Mouse (Mus musculus): ENCODE data around the gene Siah1a.

Gene Siah1a

DNA sequence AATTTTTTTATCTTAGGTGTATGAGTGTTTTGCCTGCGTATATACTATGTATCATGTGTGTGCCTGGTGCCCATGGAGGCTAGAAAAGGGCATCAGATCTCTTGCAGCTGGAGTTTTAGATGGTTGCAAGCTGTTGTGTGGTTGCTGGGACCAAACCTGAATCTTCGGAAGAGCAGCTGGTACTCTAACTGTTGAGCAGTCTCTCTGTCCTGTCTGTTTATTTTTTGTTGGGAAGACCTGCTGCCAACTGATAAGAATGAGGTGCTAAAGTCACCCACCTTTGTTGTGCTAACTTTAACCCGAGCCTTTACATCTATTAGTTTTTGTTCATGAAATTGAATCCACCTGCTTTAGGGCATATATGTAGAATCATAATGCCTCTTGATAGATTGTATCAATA lies 43.3 kb downstream of the Siah1a start:
- DNase-seq = peak; percentile 31

DNA sequence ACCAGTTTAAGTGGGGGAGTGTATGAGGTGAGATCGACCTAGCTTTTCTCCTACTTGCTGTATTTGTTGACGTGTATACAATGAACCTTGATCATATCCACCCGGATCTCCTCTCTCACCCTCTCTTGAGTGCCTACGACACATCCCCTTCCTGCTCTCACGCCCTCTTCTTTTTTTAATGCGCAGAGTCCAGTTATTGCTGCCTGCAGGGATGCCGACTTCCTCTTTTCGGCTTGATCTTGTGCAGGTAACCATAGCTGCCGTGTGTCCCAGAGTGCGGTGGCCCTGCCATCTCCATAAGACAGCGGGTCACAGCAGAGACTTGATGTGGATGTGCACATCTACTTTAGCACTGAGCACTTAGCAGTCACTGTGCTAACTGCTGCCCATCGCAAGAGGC lies 46.3 kb downstream of the Siah1a start:
- DNase-seq = peak; percentile 62

DNA sequence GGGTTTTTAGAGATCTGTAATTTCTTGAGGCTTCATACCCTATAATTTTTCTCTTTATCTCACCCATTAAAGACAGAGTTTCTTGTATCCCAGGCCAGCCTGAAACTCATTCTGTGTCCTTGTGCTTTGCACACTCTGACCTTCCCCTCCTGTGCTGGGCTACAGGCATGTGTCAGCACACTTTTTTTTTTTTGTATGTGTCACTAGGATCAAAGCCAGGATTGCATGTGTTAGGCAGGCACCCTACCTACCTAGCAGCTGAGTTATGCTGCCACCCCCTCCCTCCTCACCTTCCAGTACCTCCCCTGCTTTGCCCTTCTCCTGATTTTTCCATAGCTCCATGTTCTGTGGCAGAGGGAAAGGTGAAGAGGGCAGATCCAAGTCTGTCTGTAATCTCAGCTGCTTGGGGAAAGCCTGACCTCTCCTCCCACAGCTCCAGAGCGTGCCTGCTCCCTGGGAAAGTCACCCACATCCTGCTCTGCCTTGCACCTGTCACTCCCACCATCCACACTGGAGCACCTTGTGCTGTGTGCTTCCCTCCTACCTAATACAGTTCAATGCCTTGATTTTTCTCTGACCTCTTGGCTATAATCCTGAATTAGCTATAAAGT lies 46.8 kb downstream of the Siah1a start:
- peak; percentile 76 for DNase-seq

DNA sequence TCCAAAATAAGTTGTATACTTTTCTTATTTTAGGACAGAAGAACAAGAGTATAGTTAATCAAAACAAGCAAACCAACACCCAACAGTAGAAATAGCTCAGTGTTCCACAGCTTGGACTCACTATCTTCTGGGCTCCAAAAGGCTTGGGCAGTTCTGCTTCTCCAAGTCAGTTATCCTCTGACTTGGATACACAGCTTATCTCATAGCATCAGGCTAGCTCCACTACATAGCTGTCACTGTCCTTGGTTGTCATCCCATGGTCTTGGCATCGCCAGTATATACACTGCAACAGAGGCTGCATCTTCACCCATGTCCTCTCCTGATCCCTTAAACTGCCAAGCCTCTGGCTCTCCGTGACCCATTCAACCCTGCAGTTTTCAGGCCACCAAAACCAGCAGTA lies 50.0 kb downstream of the Siah1a start:
- DNase-seq = peak; percentile 64

DNA sequence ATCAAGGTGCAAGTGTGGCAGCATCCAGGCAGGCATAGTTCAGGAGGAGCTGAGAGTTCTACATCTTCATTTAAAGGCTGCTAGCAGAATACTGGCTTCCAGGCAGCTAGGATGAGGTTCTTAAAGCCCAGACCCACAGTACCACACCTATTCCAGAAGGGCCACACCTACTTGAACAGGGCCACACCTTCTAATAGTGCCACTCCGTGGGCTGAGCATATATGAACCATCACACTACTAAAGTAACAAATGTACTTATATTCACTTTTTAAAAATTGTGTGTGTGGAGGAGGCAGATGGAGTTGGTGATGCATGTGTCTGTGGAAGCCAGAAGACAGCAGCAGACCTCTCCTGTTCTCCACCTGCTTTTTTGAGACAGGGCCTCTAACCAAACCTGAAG lies 51.7 kb downstream of the Siah1a start:
- DNase-seq = peak; percentile 53

DNA sequence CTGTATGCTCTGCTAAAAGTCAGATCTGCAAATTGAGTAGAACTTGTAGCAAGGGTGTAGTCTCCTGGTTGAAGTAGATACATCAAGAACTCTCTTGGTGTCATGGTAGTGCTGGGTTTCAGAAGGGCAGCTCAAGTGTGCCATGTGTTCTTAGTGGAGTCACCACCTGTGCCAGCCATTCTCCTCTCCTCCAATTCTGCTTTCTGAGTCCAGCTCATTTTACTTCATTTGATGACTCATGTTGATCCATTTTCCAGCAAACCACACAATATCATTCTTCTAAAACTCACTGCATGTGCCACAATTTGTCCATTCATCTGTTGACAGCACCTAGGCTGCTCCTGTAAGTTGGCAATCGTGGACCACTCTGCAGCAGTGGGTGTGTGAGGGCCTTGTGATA lies 53.6 kb downstream of the Siah1a start:
- DNase-seq = no peak

DNA sequence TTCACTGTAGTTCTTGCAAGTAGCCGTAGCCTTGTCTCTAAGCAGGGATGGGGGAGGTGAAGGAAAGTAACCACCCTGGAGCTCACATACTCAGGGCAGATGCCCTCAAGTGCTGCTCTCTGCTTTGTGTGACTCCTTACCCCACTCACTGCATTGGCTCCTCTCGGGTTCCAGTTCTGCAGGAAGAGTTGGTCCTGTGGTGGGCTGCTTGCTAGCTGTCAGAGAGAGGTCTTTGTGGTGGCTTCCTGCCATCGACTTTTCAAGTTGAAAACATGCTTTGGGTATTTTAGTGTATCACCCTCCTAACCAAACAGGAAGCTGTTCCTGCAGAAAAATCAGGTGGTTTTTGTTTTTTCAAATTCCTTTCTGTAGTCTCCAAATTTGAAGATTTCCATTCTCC lies 59.1 kb downstream of the Siah1a start:
- peak; percentile 37 for DNase-seq

Measured in heart, adult 11 months (tissue).